Mouse (Mus musculus) liver, embryonic 12.5 days (tissue): ENCODE measurements around the gene Apol6. TPM values are rescaled to one million over a fixed set of nuclear protein-coding genes. Genes with fewer than 3 reads are reported as not detected.

Source experiments
- ATAC-seq: fragments of 200-750 bp; cut with Nextera tagmentation; 2 replicates; pipeline ENCODE4 v1.8.0; 2017; ENCODE audit warnings: moderate number of reproducible peaks, mild to moderate bottlenecking, moderate library complexity
- H3K27ac ChIP-seq: fragments of 300-500 bp; sonication (generic); 2 replicates; pipeline ENCODE4 v1.5.1; 2016; ENCODE audit warnings: mild to moderate bottlenecking
- H3K27me3 ChIP-seq: fragments of 300-500 bp; sonication (generic); replicated peaks from 2 replicates; pipeline ENCODE4 v1.6.1; 2016; ENCODE audit warnings: mild to moderate bottlenecking, moderate library complexity
- H3K36me3 ChIP-seq: fragments of 300-500 bp; sonication (generic); 2 replicates; pipeline ENCODE4 v1.6.1; 2016; ENCODE audit warnings: mild to moderate bottlenecking, moderate library complexity
- H3K4me1 ChIP-seq: fragments of 300-500 bp; sonication (generic); 2 replicates; pipeline ENCODE4 v1.6.1; 2016
- H3K4me2 ChIP-seq: fragments of 300-500 bp; sonication (generic); 2 replicates; pipeline ENCODE4 v1.6.1; 2016; ENCODE audit warnings: mild to moderate bottlenecking, moderate library complexity
- H3K4me3 ChIP-seq: fragments of 300-500 bp; sonication (generic); 2 replicates; pipeline ENCODE4 v1.5.1; 2016; ENCODE audit warnings: mild to moderate bottlenecking, moderate library complexity
- H3K9ac ChIP-seq: fragments of 300-500 bp; sonication (generic); 2 replicates; pipeline ENCODE4 v1.6.1; 2016; ENCODE audit warnings: mild to moderate bottlenecking, moderate library complexity
- H3K9me3 ChIP-seq: fragments of 300-500 bp; sonication (generic); replicated peaks from 2 replicates; pipeline ENCODE4 v1.6.1; 2016; ENCODE audit warnings: mild to moderate bottlenecking, moderate library complexity
- WGBS: fragments of 180-500 bp; shearing (Covaris S2); methylation state at CpG from one replicate; pipeline ENCODE4 v1.1.7; 2016; ENCODE audit not compliant: insufficient replicate concordance; 5-methylcytosine and 5-hydroxymethylcytosine counted together
- polyA plus RNA-seq: library from polyadenylated mRNA; unstranded; fragments of >200 nt; fragmentation: Nextera tagmentation; extraction: Ambion mirVana; gene quantifications from 2 replicates; pipeline ENCODE4 v1.2.1, GENCODE M21; 2016

The Apol6 gene
- polyA plus RNA-seq, 1 experiment from 2014 or later = 0.25 TPM

GRCm38 (mm10) chr15:77019533-77019932, 25.0 kb upstream of the Apol6 start:
- Histone ChIP-seq H3K27me3 (peaks cover 9% of the 10 kb centered on the region; the same call in 1 of the 2 replicates), H3K36me3 (no peaks in the 10 kb centered on the region), H3K4me3 (no peak overlapping the region), H3K4me1 (no peaks in the 10 kb centered on the region), H3K9ac (no peak overlapping the region), H3K27ac (no peak overlapping the region), H3K4me2 (no peak overlapping the region), H3K9me3 (no peaks in the 10 kb centered on the region)
- no peak for ATAC-seq
- WGBS = 58% methylated on average over 7 of the region's 7 CpGs

- H3K27ac ChIP-seq = no peak overlapping the region
- no peaks in the 10 kb centered on the region for H3K36me3 ChIP-seq
- no peaks in the 10 kb centered on the region for H3K9me3 ChIP-seq
- no peak overlapping the region for H3K4me2 ChIP-seq
- no peaks in the 10 kb centered on the region for H3K4me1 ChIP-seq
- H3K27me3 ChIP-seq = 0 out of 2 replicates have a peak, but pooled peaks cover 3% of the 10 kb centered on the region
- H3K9ac ChIP-seq = no peak overlapping the region
- WGBS = 54% methylated on average over 4 of the region's 4 CpGs
- ATAC-seq = no peak
- no peak overlapping the region for H3K4me3 ChIP-seq
Measured at GRCm38 (mm10) chr15:77020136-77020535, 24.4 kb upstream of the Apol6 start.

- 74% methylated on average over 3 of the region's 3 CpGs for whole genome bisulfite sequencing
- 0 out of 2 replicates have a peak, but pooled peaks cover 3% of the 10 kb centered on the region for H3K27me3 ChIP-seq
Measured at GRCm38 (mm10) chr15:77021056-77021455, 23.5 kb upstream of the Apol6 start.

GRCm38 (mm10) chr15:77021851-77022250, 22.7 kb upstream of the Apol6 start:
- Histone ChIP-seq H3K4me3 (no peak overlapping the region), H3K9me3 (no peaks in the 10 kb centered on the region), H3K9ac (no peak overlapping the region), H3K4me1 (no peaks in the 10 kb centered on the region), H3K27ac (no peak overlapping the region), H3K36me3 (no peaks in the 10 kb centered on the region), H3K27me3 (0 out of 2 replicates have a peak, but pooled peaks cover 3% of the 10 kb centered on the region), H3K4me2 (no peak overlapping the region)
- WGBS = 54% methylated on average over 4 of the region's 4 CpGs
- no peak for ATAC-seq

More at GRCm38 (mm10) chr15:77021056-77021455, 23.5 kb upstream of the Apol6 start:
- Histone ChIP-seq H3K4me1 (no peaks in the 10 kb centered on the region), H3K4me2 (no peak overlapping the region), H3K9me3 (no peaks in the 10 kb centered on the region), H3K9ac (no peak overlapping the region), H3K27ac (no peak overlapping the region), H3K4me3 (no peak overlapping the region), H3K36me3 (no peaks in the 10 kb centered on the region)
- ATAC-seq = no peak

- H3K4me3 ChIP-seq = no peak overlapping the region
- no peak for ATAC-seq
- WGBS = 48% methylated on average over 5 of the region's 5 CpGs
- no peak overlapping the region for H3K27ac ChIP-seq
- H3K9me3 ChIP-seq = no peaks in the 10 kb centered on the region
- no peak overlapping the region for H3K9ac ChIP-seq
- no peaks in the 10 kb centered on the region for H3K36me3 ChIP-seq
- H3K4me1 ChIP-seq = no peaks in the 10 kb centered on the region
- 0 out of 2 replicates have a peak, but pooled peaks cover 3% of the 10 kb centered on the region for H3K27me3 ChIP-seq
- no peak overlapping the region for H3K4me2 ChIP-seq
Measured at GRCm38 (mm10) chr15:77022401-77022957, 22.1 kb upstream of the Apol6 start.

GRCm38 (mm10) chr15:77025884-77026583, 18.5 kb upstream of the Apol6 start:
- no peaks in the 10 kb centered on the region for H3K36me3 ChIP-seq
- H3K9ac ChIP-seq = no peak overlapping the region
- H3K4me2 ChIP-seq = no peak overlapping the region
- WGBS = 66% methylated on average over 5 of the region's 5 CpGs
- no peak for ATAC-seq
- no peaks in the 10 kb centered on the region for H3K9me3 ChIP-seq
- no peaks in the 10 kb centered on the region for H3K4me1 ChIP-seq
- H3K27me3 ChIP-seq = peaks cover 10% of the 10 kb centered on the region; the same call in 1 of the 2 replicates
- H3K27ac ChIP-seq = no peak overlapping the region
- no peak overlapping the region for H3K4me3 ChIP-seq

- Histone ChIP-seq H3K4me1 (no peaks in the 10 kb centered on the region), H3K4me3 (no peak overlapping the region), H3K4me2 (no peak overlapping the region), H3K9ac (no peak overlapping the region), H3K27ac (no peak overlapping the region), H3K27me3 (peaks cover 11% of the 10 kb centered on the region; the same call in 1 of the 2 replicates), H3K9me3 (no peaks in the 10 kb centered on the region), H3K36me3 (no peaks in the 10 kb centered on the region)
- 59% methylated on average over 3 of the region's 3 CpGs for WGBS
- no peak for ATAC-seq
Measured at GRCm38 (mm10) chr15:77027117-77027516, 17.4 kb upstream of the Apol6 start.

- Histone ChIP-seq H3K9ac (no peak overlapping the region), H3K36me3 (no peaks in the 10 kb centered on the region), H3K4me3 (no peak overlapping the region), H3K4me2 (no peak overlapping the region), H3K27me3 (peaks cover 14% of the 10 kb centered on the region; the same call in 1 of the 2 replicates), H3K27ac (no peak overlapping the region), H3K4me1 (no peaks in the 10 kb centered on the region), H3K9me3 (no peaks in the 10 kb centered on the region)
- 56% methylated on average over 6 of the region's 6 CpGs for WGBS
- ATAC-seq = no peak
Measured at GRCm38 (mm10) chr15:77027675-77028074, 16.9 kb upstream of the Apol6 start.

GRCm38 (mm10) chr15:77029331-77029991, 15.1 kb upstream of the Apol6 start:
- ATAC-seq = no peak

GRCm38 (mm10) chr15:77031271-77031670, 13.3 kb upstream of the Apol6 start:
- 57% methylated on average over 3 of the region's 3 CpGs for WGBS
- H3K9me3 ChIP-seq = no peaks in the 10 kb centered on the region
- no peaks in the 10 kb centered on the region for H3K36me3 ChIP-seq
- H3K4me2 ChIP-seq = no peak overlapping the region
- ATAC-seq = no peak
- H3K4me3 ChIP-seq = no peak overlapping the region
- peaks cover 5% of the 10 kb centered on the region; the same call in 1 of the 2 replicates for H3K4me1 ChIP-seq
- no peak overlapping the region for H3K9ac ChIP-seq
- peaks cover 17% of the 10 kb centered on the region; the same call in 1 of the 2 replicates for H3K27me3 ChIP-seq
- no peak overlapping the region for H3K27ac ChIP-seq

More at GRCm38 (mm10) chr15:77029331-77029991, 15.1 kb upstream of the Apol6 start:
- Histone ChIP-seq H3K4me1 (no peaks in the 10 kb centered on the region), H3K36me3 (no peaks in the 10 kb centered on the region), H3K9me3 (no peaks in the 10 kb centered on the region), H3K27me3 (peaks cover 17% of the 10 kb centered on the region; the same call in 1 of the 2 replicates), H3K27ac (no peak overlapping the region), H3K4me2 (no peak overlapping the region), H3K4me3 (no peak overlapping the region), H3K9ac (no peak overlapping the region)
- 24% methylated on average over 7 of the region's 7 CpGs for WGBS

- H3K9me3 ChIP-seq = no peaks in the 10 kb centered on the region
- H3K9ac ChIP-seq = no peak overlapping the region
- no peak overlapping the region for H3K4me3 ChIP-seq
- ATAC-seq = no peak
- peaks cover 24% of the 10 kb centered on the region; the same call in 1 of the 2 replicates for H3K27me3 ChIP-seq
- peaks cover 11% of the 10 kb centered on the region for H3K4me1 ChIP-seq
- H3K27ac ChIP-seq = no peak overlapping the region
- no peaks in the 10 kb centered on the region for H3K36me3 ChIP-seq
- WGBS = 49% methylated on average over 6 of the region's 6 CpGs
- H3K4me2 ChIP-seq = no peak overlapping the region
Measured at GRCm38 (mm10) chr15:77034526-77034925, 10.0 kb upstream of the Apol6 start.

- Histone ChIP-seq H3K4me1 (peaks cover 11% of the 10 kb centered on the region), H3K4me2 (no peak overlapping the region), H3K27ac (no peak overlapping the region), H3K4me3 (no peak overlapping the region), H3K27me3 (peaks cover 24% of the 10 kb centered on the region; the same call in 1 of the 2 replicates), H3K9ac (no peak overlapping the region), H3K36me3 (no peaks in the 10 kb centered on the region), H3K9me3 (no peaks in the 10 kb centered on the region)
- WGBS = 60% methylated on average over 3 of the region's 3 CpGs
- no peak for ATAC-seq
Measured at GRCm38 (mm10) chr15:77035643-77036042, 8.9 kb upstream of the Apol6 start.
